Mouse (Mus musculus): Measurements from ENCODE around the gene Sorcs2. TPM values are rescaled to one million over a fixed set of nuclear protein-coding genes. Genes with fewer than 3 reads are reported as not detected.

The Sorcs2 gene
- polyA plus RNA-seq, 1 experiment from 2014 or later: 3.1 TPM

DNA sequence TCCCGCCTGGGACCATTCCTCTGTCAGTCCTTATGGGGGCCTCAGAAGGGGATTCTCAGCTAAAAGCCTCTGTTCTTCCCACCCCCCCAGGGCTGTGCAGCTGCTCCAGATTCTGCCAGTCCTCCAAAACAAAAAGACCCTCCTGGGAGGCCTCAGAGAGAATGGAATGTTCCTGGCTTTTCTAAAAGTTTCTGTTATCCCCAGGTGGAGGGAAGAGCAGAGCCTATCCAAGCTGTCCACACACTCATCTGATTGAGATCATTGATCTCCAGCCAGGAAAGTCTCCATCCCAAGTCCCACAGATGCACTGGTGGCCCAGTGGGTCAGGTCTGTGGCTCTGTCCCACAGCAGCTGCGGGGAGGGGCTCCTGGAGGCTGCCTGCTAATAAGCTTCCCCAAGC is 205.3 kb downstream of the Sorcs2 start:
- Histone ChIP-seq H3K27me3 (ENCODE audit: control insufficient read depth, insufficient read depth, low read length) (no peaks in the 10 kb centered on the region), H3K9me3 (ENCODE audit: control insufficient read depth, low read length) (no peaks in the 10 kb centered on the region), H3K36me3 (ENCODE audit: control insufficient read depth, insufficient read depth, low read length) (no peaks in the 10 kb centered on the region), H3K4me3 (ENCODE audit: low read depth, low read length) (no peak overlapping the region), H3K4me2 (replicated peaks; ENCODE audit: low read depth) (no peak overlapping the region), H3K9ac (ENCODE audit: low read length) (no peak overlapping the region), H3K4me1 (replicated peaks; ENCODE audit: control insufficient read depth, insufficient read depth) (no peaks in the 10 kb centered on the region), H3K27ac (replicated peaks) (no peak overlapping the region)
- ATAC-seq (ENCODE audit: low FRiP score, low TSS enrichment) (no peak), DNase-seq (ENCODE audit: low spot score) (no peak)
- no peak for TF ChIP-seq EP300 (optimal IDR thresholded peaks at IDR 0.05)
- TF ChIP-seq CTCF (IDR thresholded peaks at IDR 0.05; ENCODE audit: low read depth): no peak
- WGBS: 72% methylated on average over 2 of the region's 2 CpGs

DNA sequence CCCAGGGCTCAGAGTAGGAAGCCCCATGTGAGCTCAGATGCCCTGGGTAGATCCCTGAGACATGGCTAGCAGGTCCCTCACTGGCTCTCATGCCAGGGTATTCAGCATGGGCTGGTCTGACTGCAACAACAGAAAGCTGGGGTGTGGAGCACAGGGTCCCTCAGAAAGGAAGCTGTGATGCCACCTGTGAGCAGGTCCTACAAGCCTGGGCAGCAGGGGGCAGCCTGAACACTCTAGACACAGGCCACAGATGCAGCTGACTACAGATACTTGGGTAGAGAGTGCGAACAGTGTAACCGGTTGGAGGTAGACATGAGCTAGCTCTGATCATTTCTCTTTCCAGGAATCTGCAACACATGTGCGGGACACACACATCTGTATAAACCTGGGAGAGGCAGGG is 206.1 kb downstream of the Sorcs2 start:
- Histone ChIP-seq H3K27me3 (ENCODE audit: control insufficient read depth, insufficient read depth, low read length) (no peaks in the 10 kb centered on the region), H3K36me3 (ENCODE audit: control insufficient read depth, insufficient read depth, low read length) (no peaks in the 10 kb centered on the region), H3K9ac (ENCODE audit: low read length) (no peak overlapping the region), H3K4me3 (ENCODE audit: low read depth, low read length) (no peak overlapping the region), H3K27ac (replicated peaks) (no peak overlapping the region), H3K9me3 (ENCODE audit: control insufficient read depth, low read length) (no peaks in the 10 kb centered on the region), H3K4me1 (replicated peaks; ENCODE audit: control insufficient read depth, insufficient read depth) (no peaks in the 10 kb centered on the region), H3K4me2 (replicated peaks; ENCODE audit: low read depth) (no peak overlapping the region)
- ATAC-seq (ENCODE audit: low FRiP score, low TSS enrichment) (0 out of 2 replicates have a peak, but pooled peaks have one; percentile 25), DNase-seq (ENCODE audit: low spot score) (peak; percentile 52)
- 79% methylated on average over 3 of the region's 3 CpGs for WGBS
- TF ChIP-seq CTCF (IDR thresholded peaks at IDR 0.05; ENCODE audit: low read depth) (peak; percentile 71), EP300 (optimal IDR thresholded peaks at IDR 0.05) (no peak)

DNA sequence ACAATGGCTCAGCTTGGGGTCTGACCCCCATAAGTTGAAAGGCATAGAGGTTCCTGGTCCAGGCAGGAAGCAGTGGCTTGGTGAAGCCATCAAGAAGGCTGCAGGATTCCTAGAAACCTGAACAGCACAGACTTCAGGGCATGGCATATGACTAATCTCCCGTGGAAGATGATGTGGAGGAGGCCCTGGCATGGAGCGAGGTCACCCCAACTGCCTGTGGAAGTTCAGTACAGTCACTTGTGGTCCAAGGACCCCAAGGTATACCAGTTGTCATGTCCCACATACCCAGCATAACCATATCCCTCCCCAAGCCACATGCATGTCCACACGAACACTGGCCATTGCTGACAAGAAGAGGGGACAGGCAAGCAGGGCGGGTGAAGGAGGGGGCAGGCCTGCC is 206.7 kb downstream of the Sorcs2 start:
- H3K36me3 ChIP-seq (ENCODE audit: control insufficient read depth, insufficient read depth, low read length): no peaks in the 10 kb centered on the region
- no peak overlapping the region for H3K27ac ChIP-seq (replicated peaks)

DNA sequence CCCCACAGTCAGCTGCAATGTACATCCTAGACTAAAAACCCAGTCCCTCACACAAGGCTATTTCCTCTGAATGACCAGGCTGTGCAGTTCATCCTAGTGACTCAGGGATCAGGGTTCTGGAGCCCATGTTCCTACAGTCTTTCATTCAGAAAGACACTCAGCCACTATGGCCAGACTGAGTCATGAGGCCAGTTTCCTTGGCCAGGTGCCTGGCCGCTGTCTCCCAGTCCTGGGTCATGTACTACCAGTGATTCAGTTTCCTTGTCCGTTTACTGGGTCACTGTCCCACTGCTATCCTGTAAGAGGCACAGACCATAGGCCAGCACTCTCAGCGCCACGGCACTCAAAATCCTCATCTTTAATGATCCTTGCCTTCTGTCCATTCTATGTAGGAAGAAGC is 209.6 kb downstream of the Sorcs2 start:
- no peaks in the 10 kb centered on the region for H3K27me3 ChIP-seq (ENCODE audit: control insufficient read depth, insufficient read depth, low read length)
- H3K4me1 ChIP-seq (replicated peaks; ENCODE audit: control insufficient read depth, insufficient read depth): no peaks in the 10 kb centered on the region
- no peaks in the 10 kb centered on the region for H3K9me3 ChIP-seq (ENCODE audit: control insufficient read depth, low read length)
- ATAC-seq (ENCODE audit: low FRiP score, low TSS enrichment): no peak
- no peaks in the 10 kb centered on the region for H3K36me3 ChIP-seq (ENCODE audit: control insufficient read depth, insufficient read depth, low read length)
- no peak overlapping the region for H3K9ac ChIP-seq (ENCODE audit: low read length)
- no peak overlapping the region for H3K4me2 ChIP-seq (replicated peaks; ENCODE audit: low read depth)
- 77% methylated on average over 4 of the region's 4 CpGs for WGBS
- TF ChIP-seq CTCF (IDR thresholded peaks at IDR 0.05; ENCODE audit: low read depth) (no peak), EP300 (optimal IDR thresholded peaks at IDR 0.05) (no peak)
- no peak overlapping the region for H3K27ac ChIP-seq (replicated peaks)
- DNase-seq (ENCODE audit: low spot score): no peak
- no peak overlapping the region for H3K4me3 ChIP-seq (ENCODE audit: low read depth, low read length)

More for the DNA sequence above, 206.7 kb downstream of the Sorcs2 start:
- Histone ChIP-seq H3K27me3 (ENCODE audit: control insufficient read depth, insufficient read depth, low read length) (no peaks in the 10 kb centered on the region), H3K9me3 (ENCODE audit: control insufficient read depth, low read length) (no peaks in the 10 kb centered on the region), H3K4me3 (ENCODE audit: low read depth, low read length) (no peak overlapping the region), H3K9ac (ENCODE audit: low read length) (no peak overlapping the region), H3K4me1 (replicated peaks; ENCODE audit: control insufficient read depth, insufficient read depth) (no peaks in the 10 kb centered on the region), H3K4me2 (replicated peaks; ENCODE audit: low read depth) (no peak overlapping the region)
- no peak for TF ChIP-seq CTCF (IDR thresholded peaks at IDR 0.05; ENCODE audit: low read depth)
- no peak for TF ChIP-seq EP300 (optimal IDR thresholded peaks at IDR 0.05)
- WGBS: 83% methylated on average over 4 of the region's 4 CpGs
- ATAC-seq (ENCODE audit: low FRiP score, low TSS enrichment): no peak
- DNase-seq (ENCODE audit: low spot score): no peak

DNA sequence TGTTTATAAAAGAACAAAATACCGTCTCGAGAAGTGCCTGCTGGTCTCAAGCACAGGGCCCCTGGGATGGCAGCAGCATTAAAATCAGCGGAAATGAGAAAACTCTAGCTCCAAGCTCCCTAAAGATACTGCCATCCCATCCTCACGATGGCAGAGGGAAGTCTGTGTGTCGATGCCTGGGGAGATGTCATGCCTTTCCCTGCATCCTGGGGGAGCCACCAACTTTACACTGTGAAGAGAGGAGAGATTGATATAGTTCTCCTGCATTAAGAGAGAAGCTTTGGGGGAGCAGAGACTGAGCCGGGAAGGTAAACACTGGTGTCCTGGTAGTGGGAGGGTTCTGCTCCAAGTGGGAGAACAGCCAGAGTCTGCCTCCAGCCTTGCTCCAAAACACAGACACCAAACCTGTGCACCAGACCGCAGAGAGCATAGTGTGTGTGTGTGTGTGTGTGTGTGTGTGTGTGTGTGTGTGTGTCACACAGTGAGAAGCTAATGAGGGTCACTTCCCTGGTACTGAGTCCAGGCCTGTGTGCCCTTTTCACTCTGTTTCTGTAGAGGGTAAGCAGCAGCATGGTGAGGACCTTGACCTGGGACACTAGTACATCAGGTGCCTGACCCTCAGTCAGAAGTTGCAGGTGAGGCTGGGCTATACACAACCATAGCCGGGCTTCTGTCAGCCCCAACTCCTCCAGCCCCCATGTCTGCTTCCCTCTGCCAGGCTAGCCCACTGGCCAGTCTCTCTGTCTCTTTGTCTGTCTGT is 211.5 kb downstream of the Sorcs2 start:
- WGBS: 44% methylated on average over 8 of the region's 8 CpGs
- TF ChIP-seq EP300 (optimal IDR thresholded peaks at IDR 0.05) (no peak), CTCF (IDR thresholded peaks at IDR 0.05; ENCODE audit: low read depth) (peak; percentile 51)
- DNase-seq (ENCODE audit: low spot score) (no peak), ATAC-seq (ENCODE audit: low FRiP score, low TSS enrichment) (no peak)
- Histone ChIP-seq H3K4me3 (ENCODE audit: low read depth, low read length) (no peak overlapping the region), H3K27ac (replicated peaks) (no peak overlapping the region), H3K9me3 (ENCODE audit: control insufficient read depth, low read length) (no peaks in the 10 kb centered on the region), H3K27me3 (ENCODE audit: control insufficient read depth, insufficient read depth, low read length) (no peaks in the 10 kb centered on the region), H3K36me3 (ENCODE audit: control insufficient read depth, insufficient read depth, low read length) (no peaks in the 10 kb centered on the region), H3K4me1 (replicated peaks; ENCODE audit: control insufficient read depth, insufficient read depth) (no peaks in the 10 kb centered on the region), H3K4me2 (replicated peaks; ENCODE audit: low read depth) (no peak overlapping the region), H3K9ac (ENCODE audit: low read length) (no peak overlapping the region)

DNA sequence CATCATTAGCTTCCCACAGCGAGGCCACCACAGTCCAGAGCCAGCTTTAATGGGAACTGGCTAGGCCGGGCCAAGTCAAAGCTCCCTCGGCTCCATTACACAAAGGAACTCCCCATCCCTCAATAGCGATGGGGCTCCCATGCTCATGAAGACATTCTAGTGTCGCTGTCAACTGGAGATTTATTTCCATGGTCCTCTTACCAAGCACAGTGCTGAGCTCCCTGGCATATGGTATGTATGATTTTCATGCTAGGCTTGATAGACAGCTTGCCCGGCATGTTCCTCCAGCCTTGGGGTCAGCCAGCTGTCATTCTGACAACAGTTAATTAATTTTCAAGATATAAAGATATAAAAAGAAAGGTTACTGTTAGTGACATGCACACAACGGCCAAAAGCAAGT is 215.6 kb downstream of the Sorcs2 start:
- DNase-seq (ENCODE audit: low spot score): no peak
- H3K27me3 ChIP-seq (ENCODE audit: control insufficient read depth, insufficient read depth, low read length): no peaks in the 10 kb centered on the region
- H3K9ac ChIP-seq (ENCODE audit: low read length): no peak overlapping the region
- TF ChIP-seq CTCF (IDR thresholded peaks at IDR 0.05; ENCODE audit: low read depth) (no peak), EP300 (optimal IDR thresholded peaks at IDR 0.05) (no peak)
- no peak overlapping the region for H3K4me2 ChIP-seq (replicated peaks; ENCODE audit: low read depth)
- H3K4me1 ChIP-seq (replicated peaks; ENCODE audit: control insufficient read depth, insufficient read depth): no peaks in the 10 kb centered on the region
- ATAC-seq (ENCODE audit: low FRiP score, low TSS enrichment): no peak
- no peaks in the 10 kb centered on the region for H3K9me3 ChIP-seq (ENCODE audit: control insufficient read depth, low read length)
- WGBS: 83% methylated on average over 7 of the region's 7 CpGs
- no peaks in the 10 kb centered on the region for H3K36me3 ChIP-seq (ENCODE audit: control insufficient read depth, insufficient read depth, low read length)
- H3K4me3 ChIP-seq (ENCODE audit: low read depth, low read length): no peak overlapping the region
- H3K27ac ChIP-seq (replicated peaks): no peak overlapping the region

Measured in stomach, postnatal 0 days (tissue).